Mouse (Mus musculus) hindbrain, embryonic 10.5 days (tissue): ENCODE results near the gene Eif4e. TPM values are rescaled to one million over a fixed set of nuclear protein-coding genes. Genes with fewer than 3 reads are reported as not detected.

Experiments
- DNase-seq: peaks from one replicate; pipeline ENCODE4 v3.0.0-alpha.2; 2017; ENCODE audit warnings: low spot score
- H3K27ac ChIP-seq: fragments of 300-500 bp; sonication (generic); 2 replicates; pipeline ENCODE4 v1.5.1; 2016; ENCODE audit warnings: mild to moderate bottlenecking, moderate library complexity
- H3K27me3 ChIP-seq: fragments of 300-500 bp; sonication (generic); 2 replicates; pipeline ENCODE4 v1.6.1; 2016; ENCODE audit warnings: mild to moderate bottlenecking; ENCODE audit not compliant: poor library complexity, insufficient read depth, severe bottlenecking
- H3K36me3 ChIP-seq: fragments of 300-500 bp; sonication (generic); 2 replicates; pipeline ENCODE4 v1.6.1; 2016; ENCODE audit warnings: mild to moderate bottlenecking, moderate library complexity
- H3K4me1 ChIP-seq: fragments of 300-500 bp; sonication (generic); replicated peaks from 2 replicates; pipeline ENCODE4 v1.6.1; 2016; ENCODE audit warnings: mild to moderate bottlenecking
- H3K4me3 ChIP-seq: fragments of 300-500 bp; sonication (generic); 2 replicates; pipeline ENCODE4 v1.5.1; 2016; ENCODE audit warnings: mild to moderate bottlenecking, moderate library complexity
- H3K9me3 ChIP-seq: fragments of 300-500 bp; sonication (generic); 2 replicates; pipeline ENCODE4 v1.6.1; 2016; ENCODE audit warnings: mild to moderate bottlenecking, moderate library complexity
- WGBS: fragments of 180-500 bp; shearing (Covaris S2); methylation state at CpG from one replicate; pipeline ENCODE4 v1.1.7; 2016; 5-methylcytosine and 5-hydroxymethylcytosine counted together
- polyA plus RNA-seq: library from polyadenylated mRNA; unstranded; fragments of >200 nt; fragmentation: Nextera tagmentation; extraction: Ambion mirVana; gene quantifications from 2 replicates; pipeline ENCODE4 v1.2.1, GENCODE M21; 2016

Eif4e gene
- polyA plus RNA-seq: 370 and 465 TPM in 2 replicates

GRCm38 (mm10) chr3:138526073-138526915, at the start of gene Eif4e:
TSS of gene Eif4e (plus strand) at chr3:138526179.
- no peak for DNase-seq
- Histone ChIP-seq H3K4me1 (peaks cover 42% of the 10 kb centered on the region), H3K36me3 (no peaks in the 10 kb centered on the region), H3K27me3 (peaks cover 10% of the 10 kb centered on the region), H3K9me3 (no peaks in the 10 kb centered on the region), H3K4me3 (peak within 1 kb of the TSS; percentile 96), H3K27ac (peak within 1 kb of the TSS; percentile 100)
- WGBS: 2% methylated on average over 39 of the region's 39 CpGs

- no peaks in the 10 kb centered on the region for H3K27me3 ChIP-seq
- no peaks in the 10 kb centered on the region for H3K4me1 ChIP-seq
- no peak overlapping the region for H3K27ac ChIP-seq
- DNase-seq: no peak
- 94% methylated on average over 8 of the region's 8 CpGs for WGBS
- no peak overlapping the region for H3K4me3 ChIP-seq
- peaks cover 86% of the 10 kb centered on the region for H3K36me3 ChIP-seq
- no peaks in the 10 kb centered on the region for H3K9me3 ChIP-seq
These were observed 46.5 kb upstream of the Eif4e start for GRCm38 (mm10) chr3:138479489-138479888.

GRCm38 (mm10) chr3:138481526-138482284, 44.3 kb upstream of the Eif4e start:
- Histone ChIP-seq H3K27ac (no peak overlapping the region), H3K4me1 (no peaks in the 10 kb centered on the region), H3K27me3 (no peaks in the 10 kb centered on the region), H3K4me3 (no peak overlapping the region), H3K9me3 (no peaks in the 10 kb centered on the region), H3K36me3 (peaks cover 90% of the 10 kb centered on the region)
- DNase-seq: no peak
- 77% methylated on average over 14 of the region's 14 CpGs for WGBS

GRCm38 (mm10) chr3:138483240-138483639, 42.7 kb upstream of the Eif4e start:
- no peaks in the 10 kb centered on the region for H3K9me3 ChIP-seq
- no peak overlapping the region for H3K27ac ChIP-seq
- peaks cover 7% of the 10 kb centered on the region for H3K4me1 ChIP-seq
- H3K36me3 ChIP-seq: peaks cover 86% of the 10 kb centered on the region
- no peak for DNase-seq
- H3K27me3 ChIP-seq: no peaks in the 10 kb centered on the region
- no peak overlapping the region for H3K4me3 ChIP-seq
- WGBS: 92% methylated on average over 2 of the region's 2 CpGs

- Histone ChIP-seq H3K27me3 (no peaks in the 10 kb centered on the region), H3K4me1 (peaks cover 14% of the 10 kb centered on the region), H3K27ac (peak overlapping the region; percentile 94), H3K36me3 (peaks cover 36% of the 10 kb centered on the region), H3K9me3 (no peaks in the 10 kb centered on the region), H3K4me3 (peak overlapping the region; percentile 92)
- WGBS: under 1% methylated on average over 61 of the region's 61 CpGs
- no peak for DNase-seq
These were observed 37.2 kb upstream of the Eif4e start for GRCm38 (mm10) chr3:138488584-138489326.

- peaks cover 29% of the 10 kb centered on the region for H3K36me3 ChIP-seq
- H3K9me3 ChIP-seq: no peaks in the 10 kb centered on the region
- under 1% methylated on average over 54 of the region's 65 CpGs for WGBS
- peak; percentile 97 for DNase-seq
- peak within 1 kb of the TSS; percentile 92 for H3K4me3 ChIP-seq
- H3K4me1 ChIP-seq: peaks cover 14% of the 10 kb centered on the region
- H3K27me3 ChIP-seq: no peaks in the 10 kb centered on the region
- H3K27ac ChIP-seq: peak within 1 kb of the TSS; percentile 94
These were observed 36.5 kb upstream of the Eif4e start, which contains the start of gene Metap1 for GRCm38 (mm10) chr3:138489327-138490033. TSS of gene Metap1 (minus strand) at chr3:138489515.

GRCm38 (mm10) chr3:138490034-138490337, 36.0 kb upstream of the Eif4e start:
- Histone ChIP-seq H3K4me1 (peaks cover 14% of the 10 kb centered on the region), H3K9me3 (no peaks in the 10 kb centered on the region), H3K4me3 (peak overlapping the region; percentile 92), H3K36me3 (peaks cover 24% of the 10 kb centered on the region), H3K27ac (peak overlapping the region; percentile 94), H3K27me3 (no peaks in the 10 kb centered on the region)
- DNase-seq: no peak
- 30% methylated on average over 6 of the region's 6 CpGs for WGBS

- H3K27me3 ChIP-seq: no peaks in the 10 kb centered on the region
- no peak for DNase-seq
- no peak overlapping the region for H3K27ac ChIP-seq
- WGBS: 87% methylated on average over 3 of the region's 3 CpGs
- H3K4me3 ChIP-seq: no peak overlapping the region
- H3K9me3 ChIP-seq: no peaks in the 10 kb centered on the region
- H3K4me1 ChIP-seq: peaks cover 10% of the 10 kb centered on the region
- no peaks in the 10 kb centered on the region for H3K36me3 ChIP-seq
These were observed 32.3 kb upstream of the Eif4e start for GRCm38 (mm10) chr3:138493668-138494067.

- Histone ChIP-seq H3K27me3 (no peaks in the 10 kb centered on the region), H3K27ac (no peak overlapping the region), H3K9me3 (no peaks in the 10 kb centered on the region), H3K4me3 (no peak overlapping the region), H3K4me1 (peaks cover 19% of the 10 kb centered on the region), H3K36me3 (no peaks in the 10 kb centered on the region)
- 56% methylated on average over 1 of the region's 1 CpGs for WGBS
- DNase-seq: no peak
These were observed 31.4 kb upstream of the Eif4e start for GRCm38 (mm10) chr3:138494565-138494964.

- DNase-seq: no peak
- Histone ChIP-seq H3K27me3 (no peaks in the 10 kb centered on the region), H3K36me3 (no peaks in the 10 kb centered on the region), H3K4me1 (peaks cover 25% of the 10 kb centered on the region), H3K27ac (no peak overlapping the region), H3K4me3 (no peak overlapping the region), H3K9me3 (no peaks in the 10 kb centered on the region)
- 87% methylated on average over 11 of the region's 11 CpGs for WGBS
These were observed 30.5 kb upstream of the Eif4e start for GRCm38 (mm10) chr3:138495166-138496145.

GRCm38 (mm10) chr3:138498731-138499130, 27.2 kb upstream of the Eif4e start:
- WGBS: 68% methylated on average over 4 of the region's 4 CpGs
- H3K27ac ChIP-seq: peak overlapping the region; percentile 82; the same call in 1 of the 2 replicates
- H3K36me3 ChIP-seq: no peaks in the 10 kb centered on the region
- no peaks in the 10 kb centered on the region for H3K9me3 ChIP-seq
- H3K27me3 ChIP-seq: no peaks in the 10 kb centered on the region
- no peak for DNase-seq
- peaks cover 43% of the 10 kb centered on the region for H3K4me1 ChIP-seq
- no peak overlapping the region for H3K4me3 ChIP-seq
